Mouse (Mus musculus): ENCODE data around the gene Rps6kb2. TPM values are rescaled to one million over a fixed set of nuclear protein-coding genes. Genes with fewer than 3 reads are reported as not detected.

The Rps6kb2 gene
- polyA plus RNA-seq, 1 experiment from 2014 or later = 32.8 TPM

DNA sequence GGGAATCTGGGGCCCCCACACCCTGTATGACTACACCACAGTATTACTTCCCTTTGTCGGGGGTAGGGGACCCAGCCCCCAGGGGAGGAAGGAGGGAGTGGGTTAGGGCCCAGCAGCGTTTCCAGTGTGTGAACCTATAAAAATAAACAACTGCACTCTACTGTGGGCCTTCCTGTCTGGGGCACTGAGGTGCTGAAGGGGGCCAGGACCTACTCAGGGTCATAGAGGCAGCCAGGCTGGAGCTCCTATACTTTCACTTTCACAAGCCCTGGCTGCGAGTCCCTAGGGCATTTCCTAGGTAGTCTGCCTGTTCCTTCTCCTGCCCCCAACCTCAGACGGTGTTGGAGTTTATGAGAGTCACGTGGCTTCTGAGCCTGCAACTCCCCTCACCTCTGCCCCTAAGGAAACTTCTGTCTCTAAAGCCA is 49.3 kb downstream of the Rps6kb2 start:
- no peaks in the 10 kb centered on the region for H3K9me3 ChIP-seq (replicated peaks)
- peak overlapping the region; percentile 56 for H3K4me2 ChIP-seq
- H3K27me3 ChIP-seq = no peaks in the 10 kb centered on the region
- peak overlapping the region; percentile 15 for H3K9ac ChIP-seq
- peaks cover 31% of the 10 kb centered on the region for H3K4me1 ChIP-seq (replicated peaks)
- ATAC-seq (ENCODE audit: insufficient read depth) = peak; percentile 19; the same call in 1 of the 2 replicates
- peak overlapping the region; percentile 66 for H3K27ac ChIP-seq (replicated peaks)
- WGBS (ENCODE audit: insufficient replicate concordance) = 7% methylated on average over 5 of the region's 5 CpGs
- peaks cover 62% of the 10 kb centered on the region for H3K36me3 ChIP-seq (replicated peaks)
- H3K4me3 ChIP-seq (replicated peaks) = peak overlapping the region; percentile 12; the same call in 1 of the 2 replicates

DNA sequence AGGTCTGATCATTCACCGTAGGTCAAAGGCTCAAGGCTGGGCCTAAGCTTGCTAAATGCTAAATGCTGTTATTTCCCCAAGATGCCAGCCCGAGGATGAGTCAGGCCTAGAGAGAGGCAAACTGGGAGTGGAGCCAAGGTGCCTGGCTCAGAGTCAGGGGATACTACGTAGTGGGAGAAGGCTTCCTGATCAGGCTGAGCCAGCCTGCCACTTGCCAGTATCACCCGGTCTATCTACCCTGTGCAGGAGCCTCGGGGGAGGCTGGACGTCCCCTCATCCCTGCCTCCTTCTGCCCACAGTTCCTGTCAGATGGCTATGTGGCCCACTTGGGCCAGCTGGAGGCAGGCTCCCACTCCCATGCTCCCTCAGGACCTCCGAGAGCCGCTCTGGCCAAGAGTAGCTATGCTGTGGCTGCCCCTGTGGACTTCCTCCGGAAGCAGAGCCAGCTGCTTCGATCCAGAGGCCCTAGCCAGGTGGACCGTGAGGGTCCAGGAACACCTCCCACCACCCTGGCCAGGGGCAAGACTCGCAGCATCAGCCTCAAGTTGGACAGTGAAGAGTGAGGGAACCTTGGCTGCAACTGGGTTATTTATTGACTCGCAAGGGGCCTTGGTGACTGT is 49.9 kb downstream of the Rps6kb2 start:
- Histone ChIP-seq H3K9ac (peak overlapping the region; percentile 15), H3K27ac (replicated peaks) (peak overlapping the region; percentile 66), H3K4me3 (replicated peaks) (peak overlapping the region; percentile 12; the same call in 1 of the 2 replicates), H3K9me3 (replicated peaks) (no peaks in the 10 kb centered on the region), H3K4me1 (replicated peaks) (peaks cover 31% of the 10 kb centered on the region), H3K4me2 (peak overlapping the region; percentile 56), H3K27me3 (no peaks in the 10 kb centered on the region), H3K36me3 (replicated peaks) (peaks cover 62% of the 10 kb centered on the region)
- peak; percentile 72 for ATAC-seq (ENCODE audit: insufficient read depth)
- 25% methylated on average over 13 of the region's 13 CpGs for whole genome bisulfite sequencing (ENCODE audit: insufficient replicate concordance)

DNA sequence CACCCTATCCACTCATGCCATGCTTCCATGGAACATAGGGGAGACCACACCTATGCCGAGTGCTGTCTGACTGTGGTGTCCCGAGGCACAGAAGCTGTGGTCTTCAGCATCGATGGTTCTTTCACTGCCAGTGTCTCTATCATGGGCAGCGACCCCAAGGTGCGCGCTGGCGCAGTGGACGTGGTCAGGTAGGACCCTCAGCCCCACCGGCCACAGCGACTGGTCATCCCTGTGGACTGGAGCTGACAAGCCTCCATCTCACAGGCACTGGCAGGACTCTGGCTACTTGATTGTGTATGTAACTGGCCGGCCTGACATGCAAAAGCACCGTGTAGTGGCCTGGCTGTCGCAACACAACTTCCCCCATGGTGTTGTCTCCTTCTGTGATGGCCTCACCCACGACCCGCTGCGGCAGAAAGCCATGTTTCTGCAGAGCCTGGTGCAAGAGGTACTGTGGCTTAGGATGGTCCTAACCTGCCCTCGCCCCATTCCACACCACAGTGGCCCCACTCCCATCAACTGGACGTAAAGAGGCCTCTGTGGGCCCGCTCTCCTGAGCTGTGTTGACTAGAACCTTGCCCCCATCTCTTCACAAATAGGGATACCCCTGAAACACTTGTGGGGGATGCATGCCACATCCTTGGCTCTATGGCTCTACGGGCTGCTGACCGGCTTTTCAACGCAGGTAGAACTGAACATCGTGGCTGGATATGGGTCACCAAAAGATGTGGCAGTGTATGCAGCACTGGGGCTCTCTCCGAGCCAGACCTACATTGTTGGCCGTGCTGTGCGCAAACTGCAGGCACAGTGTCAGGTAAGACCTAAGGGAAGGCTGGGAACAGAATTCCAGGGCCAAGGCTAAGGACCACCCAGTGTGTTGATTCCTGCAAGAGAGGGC is 50.8 kb downstream of the Rps6kb2 start:
- Histone ChIP-seq H3K27ac (replicated peaks) (peak overlapping the region; percentile 66; the same call in 1 of the 2 replicates), H3K9ac (no peak overlapping the region), H3K9me3 (replicated peaks) (no peaks in the 10 kb centered on the region), H3K4me2 (no peak overlapping the region), H3K27me3 (no peaks in the 10 kb centered on the region), H3K36me3 (replicated peaks) (peaks cover 54% of the 10 kb centered on the region), H3K4me1 (replicated peaks) (peaks cover 31% of the 10 kb centered on the region), H3K4me3 (replicated peaks) (no peak overlapping the region)
- ATAC-seq (ENCODE audit: insufficient read depth) = no peak
- WGBS (ENCODE audit: insufficient replicate concordance) = 85% methylated on average over 26 of the region's 26 CpGs

DNA sequence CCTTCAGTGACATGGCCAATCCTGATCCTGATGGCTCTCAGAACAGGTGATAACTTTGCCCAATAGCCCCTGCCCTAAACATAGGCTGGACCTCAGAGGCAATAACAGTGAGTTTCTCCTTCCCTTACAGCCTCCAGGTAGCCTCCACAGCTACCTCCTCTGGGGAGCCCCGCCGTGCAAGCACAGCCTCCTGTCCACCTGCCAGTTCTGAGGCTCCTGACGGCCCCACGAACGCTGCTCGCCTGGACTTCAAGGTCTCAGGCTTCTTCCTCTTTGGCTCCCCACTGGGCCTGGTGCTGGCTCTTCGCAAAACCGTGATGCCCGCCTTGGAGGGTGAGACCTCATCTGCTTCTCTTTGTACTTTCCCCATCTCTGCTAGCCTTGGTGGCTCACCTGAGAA is 54.6 kb downstream of the Rps6kb2 start:
- Histone ChIP-seq H3K9ac (no peak overlapping the region), H3K27me3 (peaks cover 6% of the 10 kb centered on the region), H3K36me3 (replicated peaks) (0 out of 2 replicates have a peak, but pooled peaks cover 24% of the 10 kb centered on the region), H3K4me2 (no peak overlapping the region), H3K9me3 (replicated peaks) (no peaks in the 10 kb centered on the region), H3K27ac (replicated peaks) (no peak overlapping the region), H3K4me1 (replicated peaks) (peaks cover 19% of the 10 kb centered on the region), H3K4me3 (replicated peaks) (no peak overlapping the region)
- ATAC-seq (ENCODE audit: insufficient read depth) = no peak
- WGBS (ENCODE audit: insufficient replicate concordance) = 71% methylated on average over 9 of the region's 9 CpGs

DNA sequence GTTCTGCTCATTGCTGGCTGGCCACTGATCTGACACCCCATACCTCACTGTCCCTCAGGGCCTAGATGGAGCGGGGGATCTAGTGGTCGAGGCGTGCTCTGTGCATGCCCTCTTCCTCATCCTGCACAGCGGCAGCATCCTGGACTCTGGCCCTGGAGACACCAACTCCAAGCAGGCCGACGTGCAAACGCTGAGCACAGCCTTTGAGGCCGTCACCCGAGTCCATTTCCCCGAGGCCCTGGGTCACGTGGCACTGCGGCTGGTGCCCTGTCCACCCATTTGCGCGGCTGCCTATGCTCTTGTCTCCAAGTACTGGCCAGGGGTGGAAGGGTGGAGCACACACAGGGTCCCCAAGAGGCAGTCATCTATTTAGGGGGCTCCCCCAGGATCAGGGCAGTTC is 56.5 kb downstream of the Rps6kb2 start:
- Histone ChIP-seq H3K4me2 (no peak overlapping the region), H3K9me3 (replicated peaks) (no peaks in the 10 kb centered on the region), H3K9ac (no peak overlapping the region), H3K4me1 (replicated peaks) (peaks cover 2% of the 10 kb centered on the region), H3K27ac (replicated peaks) (no peak overlapping the region), H3K4me3 (replicated peaks) (no peak overlapping the region), H3K36me3 (replicated peaks) (0 out of 2 replicates have a peak, but pooled peaks cover 7% of the 10 kb centered on the region), H3K27me3 (peaks cover 24% of the 10 kb centered on the region)
- 84% methylated on average over 14 of the region's 14 CpGs for WGBS (ENCODE audit: insufficient replicate concordance)
- ATAC-seq (ENCODE audit: insufficient read depth) = no peak

DNA sequence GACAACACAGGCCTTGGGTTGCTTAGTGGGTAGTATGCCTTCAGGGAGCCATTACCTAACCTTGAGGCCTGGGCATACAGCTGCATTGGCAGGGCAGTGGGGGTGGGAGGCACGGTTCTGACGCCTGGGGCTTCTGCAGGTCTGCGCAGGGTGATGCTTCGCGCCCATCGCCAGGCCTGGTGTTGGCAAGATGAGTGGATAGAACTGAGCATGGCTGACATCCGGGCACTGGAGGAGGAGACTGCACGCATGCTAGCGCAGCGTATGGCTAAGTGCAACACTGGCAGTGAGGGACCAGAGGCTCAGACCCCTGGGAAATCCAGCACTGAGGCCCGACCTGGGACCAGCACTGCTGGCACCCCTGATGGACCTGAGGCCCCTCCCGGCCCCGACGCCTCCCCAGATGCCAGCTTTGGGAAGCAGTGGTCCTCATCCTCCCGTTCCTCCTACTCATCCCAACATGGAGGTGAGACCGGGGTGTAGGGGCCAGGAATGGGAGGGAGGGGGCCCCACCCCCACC is 58.4 kb downstream of the Rps6kb2 start:
- 78% methylated on average over 16 of the region's 16 CpGs for WGBS (ENCODE audit: insufficient replicate concordance)
- H3K4me3 ChIP-seq (replicated peaks) = no peak overlapping the region
- peaks cover 44% of the 10 kb centered on the region for H3K27me3 ChIP-seq
- H3K9me3 ChIP-seq (replicated peaks) = no peaks in the 10 kb centered on the region
- H3K36me3 ChIP-seq (replicated peaks) = 0 out of 2 replicates have a peak, but pooled peaks cover 5% of the 10 kb centered on the region
- ATAC-seq (ENCODE audit: insufficient read depth) = no peak
- H3K4me1 ChIP-seq (replicated peaks) = peaks cover 20% of the 10 kb centered on the region
- H3K27ac ChIP-seq (replicated peaks) = no peak overlapping the region
- no peak overlapping the region for H3K4me2 ChIP-seq
- no peak overlapping the region for H3K9ac ChIP-seq

Other genes with a start within 250 kb of the Rps6kb2 start
- gene Aldh3b1, start 233.5 kb downstream of the Rps6kb2 start, polyA plus RNA-seq (2015; fragmentation: Nextera tagmentation; extraction: Ambion mirVana) = 8.7 and 9.4 TPM in 2 replicates
- 32.2 and 36.8 TPM in 2 replicates for gene Unc93b1, start 228.2 kb downstream of the Rps6kb2 start, polyA plus RNA-seq (2015; fragmentation: Nextera tagmentation; extraction: Ambion mirVana)
- 0.03 TPM in 1 of 2 replicates, not detected in the other for gene Aldh3b3, start 204.7 kb downstream of the Rps6kb2 start, polyA plus RNA-seq (2015; fragmentation: Nextera tagmentation; extraction: Ambion mirVana)
- 0.18 and 0.32 TPM in 2 replicates for gene Aldh3b2, start 191.0 kb downstream of the Rps6kb2 start, polyA plus RNA-seq (2015; fragmentation: Nextera tagmentation; extraction: Ambion mirVana)
- 10.8 and 11.1 TPM in 2 replicates for gene Acy3, start 176.8 kb downstream of the Rps6kb2 start, polyA plus RNA-seq (2015; fragmentation: Nextera tagmentation; extraction: Ambion mirVana)
- gene Tbx10, start 170.6 kb downstream of the Rps6kb2 start, polyA plus RNA-seq (2015; fragmentation: Nextera tagmentation; extraction: Ambion mirVana) = 0.21 and 0.33 TPM in 2 replicates
- gene Nudt8, start 162.8 kb downstream of the Rps6kb2 start, polyA plus RNA-seq (2015; fragmentation: Nextera tagmentation; extraction: Ambion mirVana) = 13.3 and 13.8 TPM in 2 replicates
- gene Gm49405, start 162.7 kb downstream of the Rps6kb2 start, polyA plus RNA-seq (2015; fragmentation: Nextera tagmentation; extraction: Ambion mirVana) = 0.45 and 0.48 TPM in 2 replicates
- gene Doc2g, start 160.0 kb downstream of the Rps6kb2 start, polyA plus RNA-seq (2015; fragmentation: Nextera tagmentation; extraction: Ambion mirVana) = 0.38 and 0.78 TPM in 2 replicates
- 152 and 163 TPM in 2 replicates for gene Ndufv1, start 150.5 kb downstream of the Rps6kb2 start, polyA plus RNA-seq (2015; fragmentation: Nextera tagmentation; extraction: Ambion mirVana)
- gene Gstp1, start 125.4 kb downstream of the Rps6kb2 start, polyA plus RNA-seq (2015; fragmentation: Nextera tagmentation; extraction: Ambion mirVana) = 752 and 794 TPM in 2 replicates
- 7.7 and 8.0 TPM in 2 replicates for gene Gstp2, start 117.3 kb downstream of the Rps6kb2 start, polyA plus RNA-seq (2015; fragmentation: Nextera tagmentation; extraction: Ambion mirVana)
- gene Gstp3, start 103.8 kb downstream of the Rps6kb2 start, polyA plus RNA-seq (2015; fragmentation: Nextera tagmentation; extraction: Ambion mirVana) = 77.6 and 97.4 TPM in 2 replicates
- 0.29 and 0.38 TPM in 2 replicates for gene Cabp2, start 81.8 kb downstream of the Rps6kb2 start, polyA plus RNA-seq (2015; fragmentation: Nextera tagmentation; extraction: Ambion mirVana)
- gene Cdk2ap2, start 66.2 kb downstream of the Rps6kb2 start, polyA plus RNA-seq (2015; fragmentation: Nextera tagmentation; extraction: Ambion mirVana) = 115 and 127 TPM in 2 replicates
- gene Pitpnm1, start 63.4 kb downstream of the Rps6kb2 start, polyA plus RNA-seq (2015; fragmentation: Nextera tagmentation; extraction: Ambion mirVana) = 6.0 and 7.9 TPM in 2 replicates
- 35.8 and 38.3 TPM in 2 replicates for gene Aip, start 37.5 kb downstream of the Rps6kb2 start, polyA plus RNA-seq (2015; fragmentation: Nextera tagmentation; extraction: Ambion mirVana)
- not detected in 2 replicates for gene Gpr152, start 23.6 kb downstream of the Rps6kb2 start, polyA plus RNA-seq (2015; fragmentation: Nextera tagmentation; extraction: Ambion mirVana)
- gene Cabp4, start 19.3 kb downstream of the Rps6kb2 start, polyA plus RNA-seq (2015; fragmentation: Nextera tagmentation; extraction: Ambion mirVana) = 0.13 TPM in 2 replicates
- 71.8 and 77.5 TPM in 2 replicates for gene Coro1b, start 14.7 kb downstream of the Rps6kb2 start, polyA plus RNA-seq (2015; fragmentation: Nextera tagmentation; extraction: Ambion mirVana)
- 15.6 and 17.5 TPM in 2 replicates for gene Ptprcap, start 9.8 kb downstream of the Rps6kb2 start, polyA plus RNA-seq (2015; fragmentation: Nextera tagmentation; extraction: Ambion mirVana)
- gene Carns1, start 12.1 kb upstream of the Rps6kb2 start, polyA plus RNA-seq (2015; fragmentation: Nextera tagmentation; extraction: Ambion mirVana) = 0.64 and 0.76 TPM in 2 replicates
- 5.5 and 7.0 TPM in 2 replicates for gene Tbc1d10c, start 27.9 kb upstream of the Rps6kb2 start, polyA plus RNA-seq (2015; fragmentation: Nextera tagmentation; extraction: Ambion mirVana)
- gene Ppp1ca, start 28.7 kb upstream of the Rps6kb2 start, polyA plus RNA-seq (2015; fragmentation: Nextera tagmentation; extraction: Ambion mirVana) = 414 and 425 TPM in 2 replicates
- gene Rad9a, start 38.3 kb upstream of the Rps6kb2 start, polyA plus RNA-seq (2015; fragmentation: Nextera tagmentation; extraction: Ambion mirVana) = 15.6 and 16.5 TPM in 2 replicates
- 0.38 and 0.56 TPM in 2 replicates for gene Clcf1, start 50.9 kb upstream of the Rps6kb2 start, polyA plus RNA-seq (2015; fragmentation: Nextera tagmentation; extraction: Ambion mirVana)
- not detected in 2 replicates for gene AC109138.7, start 51.0 kb upstream of the Rps6kb2 start, polyA plus RNA-seq (2015; fragmentation: Nextera tagmentation; extraction: Ambion mirVana)
- gene Pold4, start 68.5 kb upstream of the Rps6kb2 start, polyA plus RNA-seq (2015; fragmentation: Nextera tagmentation; extraction: Ambion mirVana) = 13.1 and 15.0 TPM in 2 replicates
- gene Ssh3, start 105.8 kb upstream of the Rps6kb2 start, polyA plus RNA-seq (2015; fragmentation: Nextera tagmentation; extraction: Ambion mirVana) = 2.0 and 2.3 TPM in 2 replicates
- gene Ankrd13d, start 119.8 kb upstream of the Rps6kb2 start, polyA plus RNA-seq (2015; fragmentation: Nextera tagmentation; extraction: Ambion mirVana) = 0.90 and 1.5 TPM in 2 replicates
- gene Grk2, start 142.9 kb upstream of the Rps6kb2 start, polyA plus RNA-seq (2015; fragmentation: Nextera tagmentation; extraction: Ambion mirVana) = 12.4 and 13.2 TPM in 2 replicates
- gene Kdm2a, start 234.9 kb upstream of the Rps6kb2 start, polyA plus RNA-seq (2015; fragmentation: Nextera tagmentation; extraction: Ambion mirVana) = 12.9 and 13.1 TPM in 2 replicates

All from liver, embryonic 15.5 days (tissue).